Mouse (Mus musculus) liver, embryonic 16.5 days (tissue): Measurements from ENCODE around the gene Tshb. TPM values are rescaled to one million over a fixed set of nuclear protein-coding genes. Genes with fewer than 3 reads are reported as not detected.

Source experiments
- ATAC-seq: fragments of 200-750 bp; cut with Nextera tagmentation; 2 replicates; pipeline ENCODE4 v1.8.0; 2017; ENCODE audit warnings: low read depth, mild to moderate bottlenecking, moderate number of reproducible peaks, moderate library complexity
- H3K27ac ChIP-seq: fragments of 300-500 bp; sonication (generic); 2 replicates; pipeline ENCODE4 v1.5.1; 2014; ENCODE audit warnings: mild to moderate bottlenecking, low read length
- H3K27me3 ChIP-seq: fragments of 300-500 bp; sonication (generic); 2 replicates; pipeline ENCODE4 v1.6.1; 2014; ENCODE audit warnings: low read depth, low read length, mixed read lengths; ENCODE audit not compliant: control insufficient read depth, insufficient read depth
- H3K36me3 ChIP-seq: fragments of 300-500 bp; sonication (generic); 2 replicates; pipeline ENCODE4 v1.6.1; 2014; ENCODE audit warnings: mild to moderate bottlenecking; ENCODE audit not compliant: control insufficient read depth, insufficient read depth
- H3K4me1 ChIP-seq: fragments of 300-500 bp; sonication (generic); 2 replicates; pipeline ENCODE4 v1.6.1; 2014; ENCODE audit warnings: low read depth, low read length, mixed read lengths; ENCODE audit not compliant: control insufficient read depth
- H3K4me2 ChIP-seq: fragments of 300-500 bp; sonication (generic); 2 replicates; pipeline ENCODE4 v1.6.1; 2014; ENCODE audit warnings: low read depth, low read length, mixed read lengths
- H3K4me3 ChIP-seq: fragments of 300-500 bp; sonication (generic); 2 replicates; pipeline ENCODE4 v1.5.1; 2014; ENCODE audit warnings: low read depth, mild to moderate bottlenecking, low read length
- H3K9ac ChIP-seq: fragments of 300-500 bp; sonication (generic); 2 replicates; pipeline ENCODE4 v1.6.1; 2014; ENCODE audit warnings: low read depth, low read length
- H3K9me3 ChIP-seq: fragments of 300-500 bp; sonication (generic); replicated peaks from 2 replicates; pipeline ENCODE4 v1.6.1; 2016; ENCODE audit warnings: low read length; ENCODE audit not compliant: control insufficient read depth
- WGBS: fragments of 180-500 bp; shearing (Covaris S2); extraction: QIAGEN DNeasy Blood & Tissue Kit; methylation state at CpG from one replicate; pipeline ENCODE4 v1.1.7; 2014; ENCODE audit not compliant: insufficient replicate concordance; 5-methylcytosine and 5-hydroxymethylcytosine counted together
- polyA plus RNA-seq: library from polyadenylated mRNA; unstranded; fragments of >200 nt; fragmentation: Nextera tagmentation; extraction: Ambion mirVana; gene quantifications from 2 replicates; pipeline ENCODE4 v1.2.1, GENCODE M21; 2015

Gene Tshb
- polyA plus RNA-seq, 1 experiment from 2014 or later: not detected

- no peak for ATAC-seq
- Histone ChIP-seq H3K9me3 (no peaks in the 10 kb centered on the region), H3K4me3 (no peak overlapping the region), H3K36me3 (no peaks in the 10 kb centered on the region), H3K4me2 (no peak overlapping the region), H3K4me1 (no peaks in the 10 kb centered on the region), H3K9ac (no peak overlapping the region), H3K27me3 (no peaks in the 10 kb centered on the region), H3K27ac (no peak overlapping the region)
- WGBS: 6% methylated on average over 1 of the region's 1 CpGs
These were observed 26.7 kb downstream of the Tshb start for GRCm38 (mm10) chr3:102755801-102756200.

GRCm38 (mm10) chr3:102752457-102752856 lies 30.1 kb downstream of the Tshb start:
- Histone ChIP-seq H3K9me3 (no peaks in the 10 kb centered on the region), H3K27me3 (no peaks in the 10 kb centered on the region), H3K36me3 (no peaks in the 10 kb centered on the region), H3K4me2 (no peak overlapping the region), H3K4me3 (no peak overlapping the region), H3K27ac (no peak overlapping the region), H3K9ac (no peak overlapping the region), H3K4me1 (no peaks in the 10 kb centered on the region)
- no peak for ATAC-seq
- WGBS: 63% methylated on average over 5 of the region's 5 CpGs

GRCm38 (mm10) chr3:102752053-102752452 lies 30.5 kb downstream of the Tshb start:
- ATAC-seq: no peak
- no peak overlapping the region for H3K27ac ChIP-seq
- WGBS: 74% methylated on average over 4 of the region's 4 CpGs
- H3K4me2 ChIP-seq: no peak overlapping the region
- no peaks in the 10 kb centered on the region for H3K27me3 ChIP-seq
- H3K4me3 ChIP-seq: no peak overlapping the region
- no peaks in the 10 kb centered on the region for H3K9me3 ChIP-seq
- H3K36me3 ChIP-seq: no peaks in the 10 kb centered on the region
- no peak overlapping the region for H3K9ac ChIP-seq
- H3K4me1 ChIP-seq: no peaks in the 10 kb centered on the region

- Histone ChIP-seq H3K4me1 (no peaks in the 10 kb centered on the region), H3K9me3 (no peaks in the 10 kb centered on the region), H3K9ac (no peak overlapping the region), H3K27me3 (no peaks in the 10 kb centered on the region), H3K36me3 (no peaks in the 10 kb centered on the region), H3K27ac (no peak overlapping the region), H3K4me3 (no peak overlapping the region), H3K4me2 (no peak overlapping the region)
- no peak for ATAC-seq
- 54% methylated on average over 3 of the region's 3 CpGs for WGBS
These were observed 31.0 kb downstream of the Tshb start for GRCm38 (mm10) chr3:102751536-102751935.

GRCm38 (mm10) chr3:102751136-102751535 lies 31.4 kb downstream of the Tshb start:
- Histone ChIP-seq H3K9me3 (no peaks in the 10 kb centered on the region), H3K27me3 (no peaks in the 10 kb centered on the region), H3K9ac (no peak overlapping the region), H3K4me1 (no peaks in the 10 kb centered on the region), H3K4me3 (no peak overlapping the region), H3K4me2 (no peak overlapping the region), H3K36me3 (no peaks in the 10 kb centered on the region), H3K27ac (no peak overlapping the region)
- ATAC-seq: no peak
- WGBS: 68% methylated on average over 5 of the region's 5 CpGs

- H3K4me2 ChIP-seq: no peak overlapping the region
- no peaks in the 10 kb centered on the region for H3K9me3 ChIP-seq
- no peaks in the 10 kb centered on the region for H3K27me3 ChIP-seq
- H3K36me3 ChIP-seq: no peaks in the 10 kb centered on the region
- WGBS: 45% methylated on average over 5 of the region's 5 CpGs
- no peak overlapping the region for H3K4me3 ChIP-seq
- ATAC-seq: no peak
- H3K27ac ChIP-seq: no peak overlapping the region
- H3K4me1 ChIP-seq: no peaks in the 10 kb centered on the region
- no peak overlapping the region for H3K9ac ChIP-seq
These were observed 33.8 kb downstream of the Tshb start for GRCm38 (mm10) chr3:102748686-102749085.

GRCm38 (mm10) chr3:102748038-102748437 lies 34.5 kb downstream of the Tshb start:
- ATAC-seq: no peak
- H3K27ac ChIP-seq: no peak overlapping the region
- 45% methylated on average over 3 of the region's 3 CpGs for WGBS

GRCm38 (mm10) chr3:102746174-102746573 lies 36.3 kb downstream of the Tshb start:
- ATAC-seq: no peak
- no peak overlapping the region for H3K4me3 ChIP-seq
- H3K9ac ChIP-seq: no peak overlapping the region
- no peaks in the 10 kb centered on the region for H3K27me3 ChIP-seq
- 69% methylated on average over 4 of the region's 4 CpGs for WGBS
- no peak overlapping the region for H3K27ac ChIP-seq
- no peaks in the 10 kb centered on the region for H3K9me3 ChIP-seq
- no peaks in the 10 kb centered on the region for H3K4me1 ChIP-seq
- H3K36me3 ChIP-seq: no peaks in the 10 kb centered on the region
- no peak overlapping the region for H3K4me2 ChIP-seq

More at GRCm38 (mm10) chr3:102748038-102748437, 34.5 kb downstream of the Tshb start:
- no peak overlapping the region for H3K4me2 ChIP-seq
- H3K36me3 ChIP-seq: no peaks in the 10 kb centered on the region
- H3K4me3 ChIP-seq: no peak overlapping the region
- no peak overlapping the region for H3K9ac ChIP-seq
- no peaks in the 10 kb centered on the region for H3K4me1 ChIP-seq
- H3K9me3 ChIP-seq: no peaks in the 10 kb centered on the region
- H3K27me3 ChIP-seq: no peaks in the 10 kb centered on the region

GRCm38 (mm10) chr3:102744657-102745056 lies 37.9 kb downstream of the Tshb start:
- 23% methylated on average over 5 of the region's 5 CpGs for WGBS
- no peaks in the 10 kb centered on the region for H3K9me3 ChIP-seq
- no peak overlapping the region for H3K4me3 ChIP-seq
- H3K4me1 ChIP-seq: no peaks in the 10 kb centered on the region
- no peak overlapping the region for H3K4me2 ChIP-seq
- no peak overlapping the region for H3K9ac ChIP-seq
- no peak for ATAC-seq
- no peaks in the 10 kb centered on the region for H3K36me3 ChIP-seq
- H3K27me3 ChIP-seq: no peaks in the 10 kb centered on the region
- no peak overlapping the region for H3K27ac ChIP-seq
